Mouse (Mus musculus) bone marrow, adult 2 months (tissue): Measurements from ENCODE around the gene Gsta4.

Experiments
- CTCF ChIP-seq: fragments of 200-500 bp; IDR thresholded peaks from 2 replicates; pipeline ENCODE4 v1.5.1; 2011; ENCODE audit warnings: low read length, control low read depth; ENCODE audit not compliant: control insufficient read depth, insufficient read depth
- POLR2A ChIP-seq: fragments of 200-500 bp; IDR thresholded peaks from 2 replicates; pipeline ENCODE4 v1.6.1; 2011; ENCODE audit warnings: low read depth, mild to moderate bottlenecking, control low read depth, low read length, borderline replicate concordance; ENCODE audit not compliant: control insufficient read depth

- TF ChIP-seq CTCF (no peak), POLR2A (no peak)
Measured at GRCm38 (mm10) chr9:78163291-78163690, 19.3 kb upstream of the Gsta4 start.
